Mouse (Mus musculus) embryo, embryonic 10 days (tissue): ENCODE measurements around the gene Rcbtb2.

Experiments
- DNase-seq: peaks from one replicate; pipeline ENCODE4 v3.0.0-alpha.2; 2015; ENCODE audit warnings: low spot score

Gene Rcbtb2

GRCm38 (mm10) chr14:73116938-73117337 is 5.9 kb upstream of the Rcbtb2 start:
- DNase-seq, result no peak

GRCm38 (mm10) chr14:73117411-73118392 is 5.1 kb upstream of the Rcbtb2 start:
- no peak for DNase-seq

GRCm38 (mm10) chr14:73118482-73119347 is 4.1 kb upstream of the Rcbtb2 start:
- DNase-seq, result no peak

GRCm38 (mm10) chr14:73119459-73119858 is 3.4 kb upstream of the Rcbtb2 start:
- DNase-seq, result no peak

GRCm38 (mm10) chr14:73119966-73120365 is 2.9 kb upstream of the Rcbtb2 start:
- DNase-seq, result no peak

- no peak for DNase-seq
These were observed 470 bp upstream of the Rcbtb2 start for GRCm38 (mm10) chr14:73122211-73122922.

- no peak for DNase-seq
These were observed 544 bp downstream of the Rcbtb2 start for GRCm38 (mm10) chr14:73123381-73123780.

GRCm38 (mm10) chr14:73123786-73124185 is 949 bp downstream of the Rcbtb2 start:
- no peak for DNase-seq

- no peak for DNase-seq
These were observed 7.7 kb downstream of the Rcbtb2 start for GRCm38 (mm10) chr14:73130519-73130918.

GRCm38 (mm10) chr14:73131856-73132410 is 9.1 kb downstream of the Rcbtb2 start:
- no peak for DNase-seq

GRCm38 (mm10) chr14:73132731-73133130 is 9.9 kb downstream of the Rcbtb2 start:
- DNase-seq, result no peak

- DNase-seq, result no peak
These were observed 14.4 kb downstream of the Rcbtb2 start for GRCm38 (mm10) chr14:73137234-73137633.

GRCm38 (mm10) chr14:73138483-73138882 is 15.6 kb downstream of the Rcbtb2 start:
- DNase-seq, result no peak

- DNase-seq, result no peak
These were observed 17.0 kb downstream of the Rcbtb2 start for GRCm38 (mm10) chr14:73139866-73140265.

- DNase-seq, result peak; percentile 24
These were observed 19.0 kb downstream of the Rcbtb2 start for GRCm38 (mm10) chr14:73141800-73142199.

- peak; percentile 56 for DNase-seq
These were observed 19.6 kb downstream of the Rcbtb2 start for GRCm38 (mm10) chr14:73142421-73142895.

- DNase-seq, result peak; percentile 85
These were observed 20.3 kb downstream of the Rcbtb2 start for GRCm38 (mm10) chr14:73142896-73143709.

GRCm38 (mm10) chr14:73143710-73144420 is 21.0 kb downstream of the Rcbtb2 start:
- peak; percentile 22 for DNase-seq

GRCm38 (mm10) chr14:73145531-73145930 is 22.7 kb downstream of the Rcbtb2 start:
- DNase-seq, result no peak

GRCm38 (mm10) chr14:73146721-73147120 is 23.9 kb downstream of the Rcbtb2 start:
- no peak for DNase-seq
